Mouse (Mus musculus) liver, embryonic 16.5 days (tissue): Measurements from ENCODE around the gene Ckap4. TPM values are rescaled to one million over a fixed set of nuclear protein-coding genes. Genes with fewer than 3 reads are reported as not detected.
"Not testable (repeated sequence)": the region's sequence is repeated elsewhere in the genome, so short reads cannot be mapped to it uniquely, and the experiment has no call there.

Experiments used
- ATAC-seq: fragments of 200-750 bp; cut with Nextera tagmentation; 2 replicates; pipeline ENCODE4 v1.8.0; 2017; ENCODE audit warnings: low read depth, mild to moderate bottlenecking, moderate number of reproducible peaks, moderate library complexity
- H3K27ac ChIP-seq: fragments of 300-500 bp; sonication (generic); 2 replicates; pipeline ENCODE4 v1.5.1; 2014; ENCODE audit warnings: mild to moderate bottlenecking, low read length
- H3K27me3 ChIP-seq: fragments of 300-500 bp; sonication (generic); 2 replicates; pipeline ENCODE4 v1.6.1; 2014; ENCODE audit warnings: low read depth, low read length, mixed read lengths; ENCODE audit not compliant: control insufficient read depth, insufficient read depth
- H3K36me3 ChIP-seq: fragments of 300-500 bp; sonication (generic); 2 replicates; pipeline ENCODE4 v1.6.1; 2014; ENCODE audit warnings: mild to moderate bottlenecking; ENCODE audit not compliant: control insufficient read depth, insufficient read depth
- H3K4me1 ChIP-seq: fragments of 300-500 bp; sonication (generic); 2 replicates; pipeline ENCODE4 v1.6.1; 2014; ENCODE audit warnings: low read depth, low read length, mixed read lengths; ENCODE audit not compliant: control insufficient read depth
- H3K4me2 ChIP-seq: fragments of 300-500 bp; sonication (generic); 2 replicates; pipeline ENCODE4 v1.6.1; 2014; ENCODE audit warnings: low read depth, low read length, mixed read lengths
- H3K4me3 ChIP-seq: fragments of 300-500 bp; sonication (generic); 2 replicates; pipeline ENCODE4 v1.5.1; 2014; ENCODE audit warnings: low read depth, mild to moderate bottlenecking, low read length
- H3K9ac ChIP-seq: fragments of 300-500 bp; sonication (generic); 2 replicates; pipeline ENCODE4 v1.6.1; 2014; ENCODE audit warnings: low read depth, low read length
- H3K9me3 ChIP-seq: fragments of 300-500 bp; sonication (generic); replicated peaks from 2 replicates; pipeline ENCODE4 v1.6.1; 2016; ENCODE audit warnings: low read length; ENCODE audit not compliant: control insufficient read depth
- WGBS: fragments of 180-500 bp; shearing (Covaris S2); extraction: QIAGEN DNeasy Blood & Tissue Kit; methylation state at CpG from one replicate; pipeline ENCODE4 v1.1.7; 2014; ENCODE audit not compliant: insufficient replicate concordance; 5-methylcytosine and 5-hydroxymethylcytosine counted together
- polyA plus RNA-seq: library from polyadenylated mRNA; unstranded; fragments of >200 nt; fragmentation: Nextera tagmentation; extraction: Ambion mirVana; gene quantifications from 2 replicates; pipeline ENCODE4 v1.2.1, GENCODE M21; 2015

The Ckap4 gene
- polyA plus RNA-seq, 1 experiment from 2014 or later = 7.4 TPM

GRCm38 (mm10) chr10:84523682-84524081 is 10.2 kb downstream of the Ckap4 start:
- Histone ChIP-seq H3K4me1 (no peaks in the 10 kb centered on the region), H3K27me3 (no peaks in the 10 kb centered on the region), H3K4me2 (no peak overlapping the region), H3K9ac (no peak overlapping the region), H3K36me3 (no peaks in the 10 kb centered on the region), H3K4me3 (no peak overlapping the region), H3K27ac (no peak overlapping the region), H3K9me3 (no peaks in the 10 kb centered on the region)
- ATAC-seq = no peak
- WGBS = 48% methylated on average over 10 of the region's 10 CpGs

GRCm38 (mm10) chr10:84516414-84516927 is 17.4 kb downstream of the Ckap4 start:
- no peaks in the 10 kb centered on the region for H3K4me1 ChIP-seq
- ATAC-seq = peak; percentile 69
- H3K27ac ChIP-seq = no peak overlapping the region
- no peaks in the 10 kb centered on the region for H3K36me3 ChIP-seq
- no peak overlapping the region for H3K4me2 ChIP-seq
- WGBS = 16% methylated on average over 11 of the region's 11 CpGs
- no peak overlapping the region for H3K9ac ChIP-seq
- H3K4me3 ChIP-seq = no peak overlapping the region
- no peaks in the 10 kb centered on the region for H3K9me3 ChIP-seq
- H3K27me3 ChIP-seq = no peaks in the 10 kb centered on the region

GRCm38 (mm10) chr10:84515980-84516379 is 17.9 kb downstream of the Ckap4 start:
- H3K9ac ChIP-seq, H3K4me1 ChIP-seq, H3K4me2 ChIP-seq, H3K27ac ChIP-seq, H3K36me3 ChIP-seq, H3K9me3 ChIP-seq, H3K4me3 ChIP-seq, H3K27me3 ChIP-seq: not testable (repeated sequence)
- 50% methylated on average over 1 of the region's 1 CpGs for WGBS
- peak; percentile 15; the same call in 1 of the 2 replicates for ATAC-seq

GRCm38 (mm10) chr10:84515512-84515950 is 18.3 kb downstream of the Ckap4 start:
- WGBS = 20% methylated on average over 3 of the region's 3 CpGs
- ATAC-seq = peak; percentile 15; the same call in 1 of the 2 replicates
- no peaks in the 10 kb centered on the region for H3K4me1 ChIP-seq
- H3K27me3 ChIP-seq = no peaks in the 10 kb centered on the region
- H3K36me3 ChIP-seq = no peaks in the 10 kb centered on the region
- no peak overlapping the region for H3K27ac ChIP-seq
- H3K9me3 ChIP-seq = no peaks in the 10 kb centered on the region
- no peak overlapping the region for H3K4me2 ChIP-seq
- no peak overlapping the region for H3K9ac ChIP-seq
- H3K4me3 ChIP-seq = no peak overlapping the region

GRCm38 (mm10) chr10:84514038-84514578 is 19.8 kb downstream of the Ckap4 start:
- 37% methylated on average over 5 of the region's 5 CpGs for WGBS
- no peaks in the 10 kb centered on the region for H3K36me3 ChIP-seq
- ATAC-seq = no peak
- H3K9me3 ChIP-seq = no peaks in the 10 kb centered on the region
- H3K4me2 ChIP-seq = no peak overlapping the region
- no peaks in the 10 kb centered on the region for H3K27me3 ChIP-seq
- no peak overlapping the region for H3K9ac ChIP-seq
- H3K4me3 ChIP-seq = no peak overlapping the region
- no peak overlapping the region for H3K27ac ChIP-seq
- no peaks in the 10 kb centered on the region for H3K4me1 ChIP-seq

GRCm38 (mm10) chr10:84512766-84513165 is 21.1 kb downstream of the Ckap4 start:
- no peak overlapping the region for H3K4me3 ChIP-seq
- H3K4me1 ChIP-seq = no peaks in the 10 kb centered on the region
- no peak for ATAC-seq
- H3K4me2 ChIP-seq = no peak overlapping the region
- no peaks in the 10 kb centered on the region for H3K9me3 ChIP-seq
- H3K36me3 ChIP-seq = no peaks in the 10 kb centered on the region
- no peaks in the 10 kb centered on the region for H3K27me3 ChIP-seq
- H3K9ac ChIP-seq = no peak overlapping the region
- no peak overlapping the region for H3K27ac ChIP-seq

GRCm38 (mm10) chr10:84508603-84509002 is 25.3 kb downstream of the Ckap4 start:
- no peak overlapping the region for H3K4me2 ChIP-seq
- no peak overlapping the region for H3K4me3 ChIP-seq
- ATAC-seq = no peak
- no peak overlapping the region for H3K27ac ChIP-seq
- H3K9me3 ChIP-seq = no peaks in the 10 kb centered on the region
- H3K36me3 ChIP-seq = no peaks in the 10 kb centered on the region
- WGBS = 63% methylated on average over 1 of the region's 1 CpGs
- H3K27me3 ChIP-seq = no peaks in the 10 kb centered on the region
- no peak overlapping the region for H3K9ac ChIP-seq
- H3K4me1 ChIP-seq = no peaks in the 10 kb centered on the region

- H3K4me2 ChIP-seq = no peak overlapping the region
- no peak overlapping the region for H3K27ac ChIP-seq
- ATAC-seq = no peak
- WGBS = 16% methylated on average over 2 of the region's 2 CpGs
- H3K36me3 ChIP-seq = no peaks in the 10 kb centered on the region
- no peaks in the 10 kb centered on the region for H3K27me3 ChIP-seq
- H3K4me1 ChIP-seq = no peaks in the 10 kb centered on the region
- H3K9me3 ChIP-seq = no peaks in the 10 kb centered on the region
- H3K9ac ChIP-seq = no peak overlapping the region
- H3K4me3 ChIP-seq = no peak overlapping the region
Observed at GRCm38 (mm10) chr10:84498867-84499266, 35.0 kb downstream of the Ckap4 start.

- H3K4me3 ChIP-seq = no peak overlapping the region
- no peaks in the 10 kb centered on the region for H3K9me3 ChIP-seq
- H3K27ac ChIP-seq = no peak overlapping the region
- H3K36me3 ChIP-seq = no peaks in the 10 kb centered on the region
- no peak for ATAC-seq
- WGBS = 57% methylated on average over 2 of the region's 2 CpGs
- no peaks in the 10 kb centered on the region for H3K27me3 ChIP-seq
- no peak overlapping the region for H3K9ac ChIP-seq
- no peaks in the 10 kb centered on the region for H3K4me1 ChIP-seq
- H3K4me2 ChIP-seq = no peak overlapping the region
Observed at GRCm38 (mm10) chr10:84496805-84497204, 37.1 kb downstream of the Ckap4 start.
